Mouse (Mus musculus): ENCODE data around the gene Gm21974. TPM values are rescaled to one million over a fixed set of nuclear protein-coding genes. Genes with fewer than 3 reads are reported as not detected.
A peak's percentile ranks its signal among the peaks of the same experiment; 100 is the strongest.

Gm21974 gene
- polyA plus RNA-seq, 1 experiment from 2014 or later, result not detected

- peaks cover 30% of the 10 kb centered on the region for H3K27me3 ChIP-seq
- H3K4me2 ChIP-seq (replicated peaks), result no peak overlapping the region
- no peaks in the 10 kb centered on the region for H3K9me3 ChIP-seq
- no peak overlapping the region for H3K9ac ChIP-seq (replicated peaks)
- ATAC-seq, result no peak
- peaks cover 39% of the 10 kb centered on the region for H3K36me3 ChIP-seq
- 57% methylated on average over 5 of the region's 5 CpGs for WGBS
- no peak overlapping the region for H3K27ac ChIP-seq
- H3K4me1 ChIP-seq (replicated peaks), result no peaks in the 10 kb centered on the region
- no peak overlapping the region for H3K4me3 ChIP-seq (replicated peaks)
Measured at GRCm38 (mm10) chr7:127928596-127928995, 33.3 kb upstream of the Gm21974 start.

DNA sequence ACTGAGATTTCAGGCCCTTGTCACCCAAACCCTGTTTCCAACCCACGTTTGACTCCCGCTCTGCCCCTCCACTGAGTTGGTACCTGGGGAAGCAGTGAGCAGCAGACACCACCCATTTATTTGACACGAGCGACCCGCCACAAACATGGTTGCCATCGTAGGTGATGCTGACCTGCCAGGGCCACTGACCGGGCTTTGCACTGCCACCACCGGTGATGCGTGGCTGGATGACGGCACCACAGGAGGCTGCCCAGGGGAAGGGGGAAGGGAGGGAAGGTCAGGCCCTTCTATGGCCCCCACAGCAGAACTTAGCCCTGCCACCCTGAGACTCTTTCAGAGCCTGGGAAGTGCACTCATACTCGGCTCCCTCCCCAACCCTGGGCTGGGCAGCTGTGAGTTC, 32.5 kb upstream of the Gm21974 start:
- H3K4me1 ChIP-seq (replicated peaks), result no peaks in the 10 kb centered on the region
- 73% methylated on average over 11 of the region's 11 CpGs for WGBS
- H3K4me2 ChIP-seq (replicated peaks), result no peak overlapping the region
- peaks cover 30% of the 10 kb centered on the region for H3K27me3 ChIP-seq
- H3K9me3 ChIP-seq, result no peaks in the 10 kb centered on the region
- H3K36me3 ChIP-seq, result peaks cover 48% of the 10 kb centered on the region
- H3K9ac ChIP-seq (replicated peaks), result no peak overlapping the region
- H3K4me3 ChIP-seq (replicated peaks), result no peak overlapping the region
- no peak overlapping the region for H3K27ac ChIP-seq
- no peak for ATAC-seq

- Histone ChIP-seq H3K9ac (replicated peaks) (no peak overlapping the region), H3K4me2 (replicated peaks) (no peak overlapping the region), H3K4me3 (replicated peaks) (no peak overlapping the region), H3K9me3 (no peaks in the 10 kb centered on the region), H3K27ac (no peak overlapping the region), H3K4me1 (replicated peaks) (no peaks in the 10 kb centered on the region), H3K36me3 (peaks cover 57% of the 10 kb centered on the region), H3K27me3 (peaks cover 30% of the 10 kb centered on the region)
- WGBS, result 90% methylated on average over 11 of the region's 11 CpGs
- no peak for ATAC-seq
Measured at GRCm38 (mm10) chr7:127926846-127927245, 31.6 kb upstream of the Gm21974 start.

DNA sequence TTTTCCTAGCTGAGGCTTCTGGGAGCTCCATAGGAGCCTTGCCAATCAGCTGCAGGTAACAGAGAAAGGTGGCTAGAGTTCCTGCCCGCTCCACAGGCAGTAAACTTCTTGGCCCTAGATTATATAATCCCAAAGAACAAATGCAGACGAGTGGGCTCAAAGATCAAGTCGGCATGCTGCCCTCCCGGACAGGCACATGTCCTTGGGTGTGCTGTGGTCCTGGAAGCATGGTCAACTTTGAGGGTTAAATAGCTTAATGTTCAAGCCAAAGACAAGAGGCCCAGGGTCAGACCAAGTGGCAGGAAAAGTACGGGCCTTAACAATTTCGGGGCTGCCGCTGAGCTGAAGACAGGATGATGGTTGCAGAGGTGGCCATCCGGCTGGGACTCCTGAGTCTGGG, 30.8 kb upstream of the Gm21974 start:
- no peak overlapping the region for H3K4me2 ChIP-seq (replicated peaks)
- peaks cover 30% of the 10 kb centered on the region for H3K27me3 ChIP-seq
- H3K9ac ChIP-seq (replicated peaks), result no peak overlapping the region
- ATAC-seq, result no peak
- 88% methylated on average over 8 of the region's 8 CpGs for WGBS
- H3K4me3 ChIP-seq (replicated peaks), result no peak overlapping the region
- no peak overlapping the region for H3K27ac ChIP-seq
- no peaks in the 10 kb centered on the region for H3K4me1 ChIP-seq (replicated peaks)
- H3K36me3 ChIP-seq, result peaks cover 57% of the 10 kb centered on the region
- no peaks in the 10 kb centered on the region for H3K9me3 ChIP-seq

- H3K9me3 ChIP-seq, result no peaks in the 10 kb centered on the region
- no peak overlapping the region for H3K4me3 ChIP-seq (replicated peaks)
- peaks cover 25% of the 10 kb centered on the region for H3K27me3 ChIP-seq
- H3K27ac ChIP-seq, result no peak overlapping the region
- no peak overlapping the region for H3K9ac ChIP-seq (replicated peaks)
- H3K4me1 ChIP-seq (replicated peaks), result no peaks in the 10 kb centered on the region
- no peak overlapping the region for H3K4me2 ChIP-seq (replicated peaks)
- 66% methylated on average over 5 of the region's 5 CpGs for WGBS
- no peak for ATAC-seq
- H3K36me3 ChIP-seq, result peaks cover 62% of the 10 kb centered on the region
Measured at GRCm38 (mm10) chr7:127925252-127925651, 30.0 kb upstream of the Gm21974 start.

GRCm38 (mm10) chr7:127923714-127924113, 28.5 kb upstream of the Gm21974 start:
- 92% methylated on average over 5 of the region's 5 CpGs for WGBS
- Histone ChIP-seq H3K4me1 (replicated peaks) (no peaks in the 10 kb centered on the region), H3K27ac (no peak overlapping the region), H3K9ac (replicated peaks) (no peak overlapping the region), H3K27me3 (peaks cover 11% of the 10 kb centered on the region), H3K36me3 (peaks cover 76% of the 10 kb centered on the region), H3K4me2 (replicated peaks) (no peak overlapping the region), H3K9me3 (no peaks in the 10 kb centered on the region), H3K4me3 (replicated peaks) (no peak overlapping the region)
- no peak for ATAC-seq

- H3K27ac ChIP-seq, result no peak overlapping the region
- no peak for ATAC-seq
- no peaks in the 10 kb centered on the region for H3K4me1 ChIP-seq (replicated peaks)
- H3K9me3 ChIP-seq, result no peaks in the 10 kb centered on the region
- no peak overlapping the region for H3K9ac ChIP-seq (replicated peaks)
- WGBS, result 87% methylated on average over 6 of the region's 6 CpGs
- H3K4me3 ChIP-seq (replicated peaks), result no peak overlapping the region
- H3K27me3 ChIP-seq, result peaks cover under 1% of the 10 kb centered on the region
- peaks cover 82% of the 10 kb centered on the region for H3K36me3 ChIP-seq
- H3K4me2 ChIP-seq (replicated peaks), result no peak overlapping the region
Measured at GRCm38 (mm10) chr7:127922451-127923275, 27.4 kb upstream of the Gm21974 start.

DNA sequence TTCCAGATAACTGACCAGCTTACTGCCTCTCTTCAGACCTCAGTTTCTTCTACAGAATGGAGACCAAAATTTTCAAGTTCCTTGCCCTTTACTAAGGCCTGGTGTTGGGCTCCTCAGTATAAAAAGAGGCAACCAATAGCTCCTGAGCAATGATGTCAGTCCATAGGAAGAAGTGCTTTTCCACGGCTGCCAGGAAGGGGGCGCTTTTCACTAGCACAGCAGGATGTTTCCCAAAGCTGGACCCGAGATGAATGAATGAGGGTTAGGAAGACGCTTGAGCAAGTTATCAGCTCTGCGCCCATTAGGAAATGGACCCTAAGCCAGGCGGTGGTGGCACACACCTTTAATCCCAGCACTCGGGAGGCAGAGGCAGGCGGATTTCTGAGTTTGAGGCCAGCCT, 26.3 kb upstream of the Gm21974 start:
- no peak for ATAC-seq
- no peak overlapping the region for H3K4me3 ChIP-seq (replicated peaks)
- H3K9me3 ChIP-seq, result no peaks in the 10 kb centered on the region
- H3K9ac ChIP-seq (replicated peaks), result no peak overlapping the region
- 63% methylated on average over 8 of the region's 8 CpGs for WGBS
- no peak overlapping the region for H3K27ac ChIP-seq
- H3K4me1 ChIP-seq (replicated peaks), result no peaks in the 10 kb centered on the region
- peaks cover 82% of the 10 kb centered on the region for H3K36me3 ChIP-seq
- H3K4me2 ChIP-seq (replicated peaks), result no peak overlapping the region
- H3K27me3 ChIP-seq, result no peaks in the 10 kb centered on the region

GRCm38 (mm10) chr7:127919290-127919689, 24.0 kb upstream of the Gm21974 start:
- Histone ChIP-seq H3K9ac (replicated peaks) (no peak overlapping the region), H3K36me3 (peaks cover 77% of the 10 kb centered on the region)
- WGBS, result 85% methylated on average over 7 of the region's 7 CpGs

DNA sequence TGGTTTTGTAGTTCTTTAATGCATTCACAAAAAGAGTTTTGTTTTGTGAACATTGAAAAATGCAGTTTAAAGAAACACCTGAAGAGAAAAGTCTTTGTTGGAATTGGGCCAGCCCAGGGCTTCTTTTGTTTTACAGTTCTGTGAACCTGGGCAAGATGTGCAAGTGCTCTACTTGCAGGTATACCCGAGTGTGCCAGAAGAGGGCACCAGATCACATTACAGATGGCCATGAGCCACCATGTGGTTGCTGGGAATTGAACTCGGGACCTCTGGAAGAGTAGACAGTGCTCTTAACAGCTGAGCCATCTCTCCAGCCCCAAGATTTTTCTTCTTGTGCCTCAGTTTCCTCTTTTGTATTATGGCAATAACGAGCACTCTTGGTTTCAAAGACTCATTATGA, 22.9 kb upstream of the Gm21974 start:
- Histone ChIP-seq H3K4me2 (replicated peaks) (no peak overlapping the region), H3K27me3 (no peaks in the 10 kb centered on the region), H3K9ac (replicated peaks) (no peak overlapping the region), H3K9me3 (no peaks in the 10 kb centered on the region), H3K36me3 (peaks cover 66% of the 10 kb centered on the region), H3K27ac (no peak overlapping the region), H3K4me1 (replicated peaks) (peaks cover 3% of the 10 kb centered on the region), H3K4me3 (replicated peaks) (no peak overlapping the region)
- no peak for ATAC-seq
- 55% methylated on average over 3 of the region's 3 CpGs for WGBS

More at GRCm38 (mm10) chr7:127919290-127919689, 24.0 kb upstream of the Gm21974 start:
- Histone ChIP-seq H3K4me1 (replicated peaks) (no peaks in the 10 kb centered on the region), H3K27me3 (no peaks in the 10 kb centered on the region), H3K4me3 (replicated peaks) (no peak overlapping the region), H3K9me3 (no peaks in the 10 kb centered on the region), H3K27ac (no peak overlapping the region), H3K4me2 (replicated peaks) (no peak overlapping the region)
- ATAC-seq, result no peak

DNA sequence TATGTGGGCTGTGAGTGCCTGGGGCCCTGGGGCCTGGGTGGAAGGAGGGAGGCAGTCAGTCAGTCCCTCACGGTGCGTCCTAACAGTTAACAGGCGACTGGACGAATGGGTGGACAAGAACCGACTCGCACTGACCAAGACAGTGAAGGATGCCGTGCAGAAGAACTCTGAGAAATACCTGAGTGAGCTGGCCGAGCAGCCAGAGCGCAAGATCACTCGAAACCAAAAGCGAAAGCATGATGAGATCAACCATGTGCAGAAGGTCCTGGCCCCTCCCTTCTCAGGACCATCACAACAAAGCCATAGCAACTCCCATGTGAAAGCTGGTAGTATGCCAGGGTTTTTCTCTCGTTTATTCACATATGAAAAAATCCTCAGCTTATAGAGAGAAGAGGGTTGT, 20.0 kb upstream of the Gm21974 start:
- H3K36me3 ChIP-seq, result peaks cover 47% of the 10 kb centered on the region
- H3K27me3 ChIP-seq, result no peaks in the 10 kb centered on the region
- 92% methylated on average over 12 of the region's 12 CpGs for WGBS
- H3K4me2 ChIP-seq (replicated peaks), result no peak overlapping the region
- H3K4me1 ChIP-seq (replicated peaks), result peaks cover 13% of the 10 kb centered on the region
- ATAC-seq, result no peak
- H3K9ac ChIP-seq (replicated peaks), result no peak overlapping the region
- H3K27ac ChIP-seq, result no peak overlapping the region
- no peak overlapping the region for H3K4me3 ChIP-seq (replicated peaks)
- H3K9me3 ChIP-seq, result no peaks in the 10 kb centered on the region

GRCm38 (mm10) chr7:127912938-127913337, 17.7 kb upstream of the Gm21974 start:
- H3K4me1 ChIP-seq (replicated peaks), result peaks cover 13% of the 10 kb centered on the region
- H3K27me3 ChIP-seq, result no peaks in the 10 kb centered on the region
- H3K36me3 ChIP-seq, result peaks cover 48% of the 10 kb centered on the region
- 33% methylated on average over 4 of the region's 4 CpGs for WGBS
- ATAC-seq, result no peak
- H3K4me3 ChIP-seq (replicated peaks), result peak overlapping the region; percentile 87
- H3K27ac ChIP-seq, result peak overlapping the region; percentile 84; the same call in 1 of the 2 replicates
- H3K9me3 ChIP-seq, result no peaks in the 10 kb centered on the region
- peak overlapping the region; percentile 78 for H3K9ac ChIP-seq (replicated peaks)
- H3K4me2 ChIP-seq (replicated peaks), result peak overlapping the region; percentile 77
